Mouse (Mus musculus): ENCODE results near the gene Efhb.

GRCm38 (mm10) chr17:53456742-53457141, 6.4 kb downstream of the Efhb start:
- TF ChIP-seq CTCF (IDR thresholded peaks at IDR 0.05; ENCODE audit: low read depth): no peak
- TF ChIP-seq EP300 (optimal IDR thresholded peaks at IDR 0.05): no peak

Data from stomach, postnatal 0 days (tissue).